Mouse (Mus musculus) MEL-GATA-1-ER (cell line): ENCODE results near the gene Pam.
A peak's percentile ranks its signal among the peaks of the same experiment; 100 is the strongest.

ENCODE experiments used
- DNase-seq: peaks from one replicate; pipeline ENCODE4 v3.0.0-alpha.2; 2012; ENCODE audit warnings: low read depth; ENCODE audit errors: extremely low read depth

Gene Pam

DNA sequence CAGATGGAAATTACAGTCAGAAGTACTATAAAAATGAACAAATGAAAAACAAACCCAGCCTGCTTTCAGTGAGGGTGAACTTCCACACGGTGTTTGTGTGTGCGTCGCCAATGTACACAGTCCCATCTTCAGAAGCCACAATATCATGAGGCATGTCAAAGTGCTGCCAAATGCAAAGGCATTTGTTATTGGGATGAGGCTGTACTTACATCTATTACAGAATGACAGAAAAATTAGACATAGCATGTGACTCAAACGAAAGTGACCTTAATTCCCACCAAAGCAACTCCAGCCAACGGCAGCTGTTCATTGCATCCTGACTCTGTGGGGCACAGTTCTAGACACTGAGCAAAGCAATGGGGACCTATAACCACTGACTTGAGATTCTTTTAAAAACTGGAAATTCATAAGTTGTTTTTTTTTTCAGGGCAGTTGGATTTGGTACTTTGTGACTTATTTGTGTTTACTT is 261.1 kb downstream of the Pam start:
- no peak for DNase-seq

DNA sequence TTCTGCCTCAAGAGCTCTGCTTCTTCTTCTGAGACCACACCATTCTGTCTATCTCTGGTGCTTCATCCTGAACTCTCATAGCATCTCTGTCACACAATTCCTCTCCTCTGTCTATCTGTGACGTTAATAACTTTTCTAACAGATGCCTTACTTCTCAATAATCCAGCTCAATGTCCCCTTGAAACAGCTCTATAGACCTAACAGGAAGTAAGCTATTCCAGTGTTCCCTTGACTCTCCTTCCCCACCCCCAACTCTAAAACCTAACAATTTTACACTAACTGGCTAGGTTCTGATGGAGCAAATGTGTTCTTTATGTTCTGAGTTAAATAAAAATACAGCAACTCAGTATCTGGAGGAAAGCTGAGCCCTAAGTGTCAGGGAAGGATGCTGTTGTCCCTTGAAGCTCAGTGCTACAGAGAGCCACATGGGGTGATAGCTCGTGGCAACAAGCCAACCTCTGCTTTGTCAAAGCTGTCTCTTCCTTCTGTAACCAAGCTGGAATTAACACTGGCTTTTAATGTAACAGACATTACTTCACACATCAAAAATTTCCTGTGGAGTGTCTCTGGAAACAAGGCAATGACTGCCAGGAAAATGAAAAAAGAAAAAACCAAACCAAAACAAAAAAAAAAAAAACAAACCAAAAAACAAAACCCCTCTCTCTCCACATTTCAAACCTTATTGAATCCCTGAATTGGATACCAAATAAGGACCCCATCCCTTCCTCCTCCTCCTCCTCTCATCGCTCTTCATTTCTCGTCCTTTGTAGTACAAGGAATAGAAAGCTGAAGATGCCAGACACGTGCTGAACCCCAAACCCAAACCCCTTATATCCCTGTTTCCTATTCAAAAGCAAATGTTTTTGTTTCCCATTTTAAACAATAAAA is 261.7 kb downstream of the Pam start:
- no peak for DNase-seq

DNA sequence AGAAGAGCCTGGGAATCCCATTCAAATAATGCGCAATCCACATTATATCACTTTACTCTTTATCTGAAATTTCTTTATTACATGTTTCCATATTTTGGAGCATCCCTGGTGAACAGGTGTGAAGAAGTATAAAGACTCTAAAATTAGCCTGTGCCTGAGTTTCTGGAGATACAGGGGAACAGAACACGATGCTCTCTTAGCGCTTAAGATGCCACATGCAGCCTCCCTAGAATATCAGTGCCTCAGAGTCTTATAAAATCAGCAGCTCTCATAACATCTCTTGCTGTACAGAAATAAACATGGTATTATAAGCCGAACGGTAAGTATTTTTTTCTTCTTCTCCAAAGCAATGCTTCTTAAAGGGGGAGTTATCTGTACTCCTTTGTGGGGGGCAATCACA is 267.4 kb downstream of the Pam start:
- DNase-seq: no peak

DNA sequence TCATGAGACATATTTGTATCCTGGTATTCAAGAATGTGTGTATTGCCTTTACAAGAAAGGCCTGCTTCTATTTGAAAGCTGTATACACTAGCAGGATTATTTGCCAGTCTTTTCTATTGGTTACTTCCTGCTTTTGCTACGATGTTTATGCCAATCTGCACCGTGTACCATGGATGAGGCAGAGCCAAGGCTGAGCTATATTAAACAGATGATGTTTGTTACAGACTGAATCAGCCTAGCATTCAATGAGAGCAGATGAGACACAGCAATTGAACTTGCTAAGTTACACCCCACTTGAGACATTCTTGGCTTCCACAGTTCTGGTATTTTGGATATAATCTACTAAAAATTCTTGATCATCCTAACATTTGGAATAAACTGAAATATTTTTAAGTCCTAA is 267.9 kb downstream of the Pam start:
- DNase-seq: no peak

DNA sequence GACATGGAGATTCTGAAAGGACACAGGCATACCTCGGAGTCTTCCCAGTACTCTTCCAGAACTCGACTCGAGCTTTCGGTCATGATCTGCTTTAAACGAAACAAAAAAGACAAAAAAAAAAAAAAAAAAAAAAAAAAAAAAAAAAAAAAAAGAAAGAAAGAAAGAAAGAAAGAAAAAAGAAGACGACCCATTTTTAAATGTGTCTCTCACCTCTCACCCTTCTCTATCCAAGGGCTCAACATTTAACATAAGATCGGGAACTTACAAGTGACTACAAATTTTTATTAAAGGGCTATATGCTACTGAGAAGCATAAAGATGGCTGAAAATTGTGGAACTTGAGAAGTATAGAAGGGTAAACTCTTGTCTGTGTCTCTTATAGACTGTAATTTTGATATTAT is 272.5 kb downstream of the Pam start:
- no peak for DNase-seq

DNA sequence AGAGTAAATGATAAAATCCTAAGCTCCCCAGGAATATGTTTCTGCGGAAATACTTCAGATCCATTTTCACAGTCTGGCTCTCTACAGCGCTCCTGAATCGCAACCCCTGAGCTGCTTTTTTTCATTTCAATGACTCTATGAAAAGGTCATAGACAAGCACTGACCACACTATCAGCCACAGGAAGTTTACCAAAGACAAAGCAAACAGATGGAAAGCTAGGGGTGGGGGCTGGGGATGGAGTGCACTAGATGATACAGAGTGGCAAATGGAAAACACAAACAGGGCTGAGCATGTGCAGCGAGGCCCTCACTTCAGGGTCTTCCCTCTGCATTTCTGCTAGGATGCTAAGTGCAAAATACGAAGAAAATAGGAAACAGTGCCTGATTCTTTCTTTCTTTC is 273.2 kb downstream of the Pam start:
- DNase-seq: no peak

DNA sequence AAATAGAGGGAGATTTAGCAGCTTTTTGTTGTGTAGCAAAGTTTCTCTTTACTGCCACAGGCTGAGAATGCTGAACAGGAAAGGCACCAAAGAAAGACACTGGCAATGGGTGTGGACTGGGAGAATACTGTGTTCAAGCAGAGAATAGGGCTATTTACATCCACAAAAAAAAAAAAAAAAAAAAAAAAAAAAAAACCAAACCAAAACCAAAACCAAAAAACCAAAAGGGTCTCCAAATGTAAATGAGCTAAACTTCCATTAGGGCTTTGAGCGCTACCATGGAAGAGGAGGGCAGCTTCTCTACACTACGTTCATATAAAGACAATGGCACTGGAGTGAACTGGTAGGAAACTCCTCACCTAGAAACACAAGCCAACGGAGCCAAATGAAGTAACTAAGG is 274.2 kb downstream of the Pam start:
- no peak for DNase-seq

DNA sequence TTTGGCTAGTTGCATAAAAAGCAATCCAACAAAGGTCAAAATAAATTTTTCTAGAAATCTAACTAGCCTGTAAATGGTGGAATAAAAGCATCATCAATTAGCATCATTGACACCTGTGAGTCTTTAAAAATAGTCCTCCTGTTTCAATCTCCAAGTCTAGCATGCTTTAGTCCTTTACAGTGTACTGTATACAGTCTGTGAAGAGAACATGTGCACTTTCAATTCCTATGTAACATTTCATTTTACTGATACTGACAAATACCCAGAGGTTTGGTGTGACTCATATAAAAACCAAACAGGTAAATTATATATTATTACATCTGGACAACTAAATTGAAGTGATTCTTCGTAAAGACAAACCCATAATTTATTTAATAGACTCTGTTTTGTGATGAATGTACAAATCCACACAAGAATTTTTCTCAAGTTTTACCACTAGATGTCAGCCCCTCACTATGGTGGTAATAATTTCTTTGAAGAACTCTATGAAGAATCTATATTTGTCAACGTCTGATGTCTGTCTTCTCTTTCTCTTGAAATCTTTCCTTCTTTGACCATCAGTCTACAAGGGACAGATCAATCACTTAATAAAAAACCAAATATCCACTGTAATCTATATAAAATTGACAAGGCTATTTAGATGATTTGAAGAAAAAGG is 286.1 kb downstream of the Pam start:
- DNase-seq: peak; percentile 16

DNA sequence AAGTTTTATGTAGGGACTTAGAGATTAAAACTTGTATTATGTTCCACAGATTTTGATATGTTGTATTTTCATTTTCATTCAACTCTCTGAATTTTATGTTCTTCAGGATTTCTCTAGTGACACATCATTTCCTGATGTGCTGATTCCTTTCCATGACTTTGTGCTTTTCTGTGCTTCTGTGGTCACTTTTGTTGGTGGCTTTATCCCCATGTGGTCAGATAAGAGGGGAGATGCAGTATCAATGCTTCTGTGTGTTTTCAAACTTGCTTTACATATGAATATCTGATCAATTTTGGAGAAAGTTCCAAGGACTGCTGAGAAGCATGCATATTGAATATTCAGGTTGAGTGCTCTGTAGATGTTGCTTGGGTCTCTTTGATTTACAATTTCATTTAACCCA is 290.9 kb downstream of the Pam start:
- no peak for DNase-seq

DNA sequence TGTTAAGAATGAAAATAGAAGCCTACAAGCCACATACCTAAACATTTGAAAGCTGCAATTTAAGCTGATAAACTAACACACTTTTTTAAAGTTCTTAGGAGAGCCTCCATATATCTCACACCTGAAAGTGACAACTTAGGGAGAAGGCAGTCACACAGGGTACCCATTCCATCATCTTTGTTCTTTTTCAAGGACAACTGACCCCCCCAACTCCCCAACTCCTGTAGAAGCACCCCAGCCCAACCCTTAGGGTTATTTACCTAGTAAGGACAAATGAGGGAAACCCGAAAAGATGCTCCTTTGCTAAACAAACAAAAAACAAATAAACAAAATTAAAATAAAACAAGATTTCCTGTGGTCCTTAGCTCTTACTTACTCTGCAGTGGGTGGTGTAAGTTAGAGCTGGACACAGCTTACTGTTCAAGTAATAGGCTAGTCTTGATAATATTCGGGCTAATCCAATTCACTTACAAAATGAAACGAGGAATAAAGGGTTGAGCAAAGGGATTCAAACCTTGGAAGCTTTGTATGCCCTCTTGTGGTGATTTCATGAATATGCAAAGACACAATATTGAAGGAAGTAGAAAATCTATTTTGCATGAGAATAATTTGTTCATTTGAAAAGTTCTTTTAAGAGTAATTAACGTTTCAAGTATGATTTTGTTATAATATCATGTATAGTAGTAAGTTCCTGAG is 293.1 kb downstream of the Pam start:
- peak; percentile 59 for DNase-seq

DNA sequence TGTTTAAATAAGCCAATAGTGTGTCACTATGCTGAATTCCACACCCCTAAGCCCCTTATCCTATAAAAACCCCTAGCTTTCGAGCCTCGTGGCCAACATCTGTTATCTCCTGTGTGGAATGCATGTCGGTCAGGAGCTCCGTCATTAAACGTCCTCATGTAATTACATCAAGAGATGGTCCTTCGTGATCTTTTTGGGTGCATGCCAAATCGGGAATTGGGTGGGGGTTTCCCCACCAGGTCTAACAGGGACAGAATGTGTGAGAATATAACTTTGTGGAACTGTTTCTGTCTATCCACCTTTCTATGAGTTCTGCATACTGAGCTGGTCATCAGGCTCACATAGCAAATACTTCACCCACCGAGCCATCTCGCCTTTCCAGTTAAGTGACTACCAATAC is 299.5 kb downstream of the Pam start:
- DNase-seq: no peak

DNA sequence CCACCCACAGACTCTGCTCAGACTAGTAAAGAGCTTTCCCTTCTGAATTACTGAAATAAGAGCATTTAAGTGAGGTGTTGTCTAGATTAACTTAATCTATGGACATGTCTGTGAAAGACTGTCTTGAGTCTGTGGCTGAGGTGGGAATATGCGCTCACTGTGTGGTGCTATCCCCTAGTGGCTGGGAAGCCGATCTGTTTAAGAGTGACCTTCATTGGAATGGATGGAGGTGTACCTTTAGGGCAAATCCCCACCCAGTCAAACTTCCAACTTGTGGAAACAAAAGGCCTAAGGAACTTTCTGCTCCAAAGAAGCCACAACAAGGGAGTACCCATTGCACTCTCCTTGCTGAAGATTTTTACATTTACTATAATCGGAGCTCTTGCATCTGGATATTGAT is 301.3 kb downstream of the Pam start:
- no peak for DNase-seq

DNA sequence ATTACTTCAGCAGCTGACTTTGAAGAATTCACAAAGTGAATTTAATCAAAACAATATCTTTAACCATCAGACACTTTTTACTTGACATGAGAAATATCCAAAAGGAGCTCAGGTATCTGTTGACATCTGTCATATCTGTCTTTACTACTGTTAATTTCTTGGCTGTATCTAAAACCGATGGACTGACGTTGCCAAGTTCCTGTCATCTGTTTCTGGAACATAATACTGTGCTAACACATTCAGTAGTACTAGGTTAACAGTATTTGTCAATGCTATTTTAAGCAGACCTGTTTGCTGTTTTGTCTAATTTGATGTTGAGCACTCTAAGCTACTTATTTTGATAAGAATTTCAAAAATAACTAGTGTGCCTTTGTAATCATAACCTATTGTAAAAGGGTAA is 307.0 kb downstream of the Pam start:
- no peak for DNase-seq

DNA sequence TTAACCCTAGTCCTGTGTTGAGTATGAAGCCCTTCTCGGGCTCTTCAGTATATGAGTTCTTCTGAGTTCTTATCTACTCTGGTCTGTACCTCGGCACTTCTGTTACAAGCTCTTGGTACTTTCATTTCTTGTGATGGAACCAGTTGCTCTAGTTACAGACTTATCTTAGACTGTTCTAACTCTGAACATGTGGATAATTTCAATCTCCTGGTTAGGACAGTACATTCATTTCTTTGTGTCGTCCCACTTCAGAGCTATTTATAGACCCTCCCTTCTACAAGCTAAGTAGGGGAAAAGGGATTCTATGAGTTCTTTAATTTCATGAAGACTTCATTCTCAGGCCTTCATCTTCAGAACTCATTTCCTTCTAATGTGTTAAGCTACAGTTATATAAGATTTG is 307.8 kb downstream of the Pam start:
- DNase-seq: no peak

DNA sequence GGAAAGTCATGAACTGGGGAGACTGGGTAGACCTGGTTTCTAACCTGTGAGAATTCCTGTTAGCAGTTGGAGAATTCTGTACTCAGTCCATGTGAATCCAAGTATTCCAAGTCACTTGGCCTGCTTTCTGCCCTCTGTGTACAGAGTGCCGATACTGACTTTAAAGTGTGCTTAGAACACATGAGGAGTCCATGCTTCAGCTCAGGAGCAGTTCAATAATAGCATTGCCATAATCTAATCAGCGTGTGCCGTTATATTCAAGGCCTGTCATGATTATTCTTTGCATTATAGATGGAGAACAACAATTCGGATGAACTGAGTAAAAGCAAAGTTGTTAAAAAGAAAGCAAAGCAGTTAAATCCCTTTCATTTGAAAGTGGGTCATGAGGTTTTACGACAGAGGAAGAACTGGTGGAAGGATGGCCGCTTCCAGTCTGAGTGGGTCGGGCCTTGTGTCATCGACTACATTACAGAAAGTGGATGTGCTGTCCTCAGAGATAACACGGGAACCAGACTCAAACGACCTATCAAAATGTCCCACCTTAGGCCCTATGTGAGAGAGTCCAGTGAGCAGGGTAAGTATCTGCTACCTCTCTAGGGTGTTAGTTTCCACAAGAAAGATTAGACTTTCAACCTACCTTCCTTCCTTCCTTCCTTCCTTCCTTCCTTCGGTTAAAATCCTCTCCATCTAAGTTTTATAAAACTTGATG is 309.6 kb downstream of the Pam start:
- DNase-seq: no peak

DNA sequence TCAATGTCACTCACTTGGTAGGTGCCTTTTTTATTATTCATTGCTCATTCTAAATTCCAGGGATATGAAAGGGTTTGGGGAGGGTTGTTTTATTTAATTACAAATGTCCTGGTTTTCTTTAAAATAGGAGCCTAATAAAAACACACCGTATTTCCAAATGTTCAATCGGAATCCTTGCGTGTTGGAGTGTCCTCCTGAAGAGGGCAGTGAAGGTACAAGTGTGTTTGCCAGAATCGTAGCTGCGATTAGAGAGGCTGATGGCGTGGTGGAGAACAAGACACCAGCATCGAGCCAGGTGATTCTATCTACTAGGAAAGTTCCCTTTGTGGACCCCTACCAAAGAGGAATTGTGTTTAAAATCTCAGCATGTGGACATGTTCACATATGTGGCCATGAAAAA is 310.5 kb downstream of the Pam start:
- DNase-seq: no peak

DNA sequence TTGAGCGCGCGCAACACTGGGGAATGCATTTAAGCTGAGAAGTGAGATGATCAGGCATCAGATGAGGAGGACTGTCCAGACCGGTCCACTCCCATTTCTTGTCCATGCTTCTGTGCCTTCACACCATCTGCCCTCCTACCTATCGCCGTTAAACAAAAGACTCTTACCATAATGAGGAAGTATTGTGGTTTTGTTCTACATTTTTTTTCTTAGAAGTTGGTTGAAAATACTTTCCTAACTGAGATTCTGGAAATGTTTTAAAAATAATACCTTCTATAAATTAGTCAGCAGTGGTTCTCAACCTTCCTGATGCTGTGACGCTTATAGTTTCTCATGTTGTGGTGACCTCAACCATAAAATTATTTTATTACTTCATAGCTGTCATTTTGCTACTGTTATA is 313.8 kb downstream of the Pam start:
- peak; percentile 84 for DNase-seq

DNA sequence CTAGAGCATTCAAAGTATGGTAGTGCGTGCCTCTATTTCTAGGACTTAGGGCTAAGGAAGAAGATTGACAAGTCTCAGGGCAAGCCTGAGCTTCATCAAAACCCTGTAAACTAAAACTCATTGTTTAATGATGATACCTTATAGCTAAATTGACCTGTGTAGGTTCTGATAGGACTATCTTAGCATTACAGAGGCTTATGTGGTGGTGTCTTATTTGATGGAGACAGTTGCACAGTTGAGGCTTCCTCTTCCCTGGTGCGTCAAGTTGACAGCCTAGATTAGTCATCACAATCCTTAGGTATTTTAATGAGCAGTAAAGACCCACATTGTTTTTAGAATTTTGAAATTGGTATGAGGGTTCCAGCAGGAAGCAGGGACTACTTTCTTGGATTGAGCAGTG is 321.5 kb downstream of the Pam start:
- peak; percentile 80 for DNase-seq

DNA sequence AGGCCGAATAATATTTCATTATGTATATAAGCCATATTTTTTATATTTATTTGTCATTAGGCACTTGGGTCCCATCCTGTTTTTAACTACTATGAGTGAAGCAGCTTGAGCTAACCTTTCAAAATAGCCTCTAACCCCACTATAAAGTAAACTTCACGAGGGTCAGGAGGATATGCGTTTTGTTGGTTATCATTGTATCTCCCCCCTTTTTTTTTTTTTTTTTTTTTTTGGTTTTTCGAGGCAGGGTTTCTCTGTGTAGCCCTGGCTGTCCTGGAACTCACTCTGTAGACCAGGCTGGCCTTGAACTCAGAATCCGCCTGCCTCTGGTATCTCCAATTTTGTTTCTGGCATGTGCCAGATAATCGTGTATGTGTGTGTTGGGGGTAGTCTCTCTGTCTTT is 322.1 kb downstream of the Pam start:
- DNase-seq: no peak

DNA sequence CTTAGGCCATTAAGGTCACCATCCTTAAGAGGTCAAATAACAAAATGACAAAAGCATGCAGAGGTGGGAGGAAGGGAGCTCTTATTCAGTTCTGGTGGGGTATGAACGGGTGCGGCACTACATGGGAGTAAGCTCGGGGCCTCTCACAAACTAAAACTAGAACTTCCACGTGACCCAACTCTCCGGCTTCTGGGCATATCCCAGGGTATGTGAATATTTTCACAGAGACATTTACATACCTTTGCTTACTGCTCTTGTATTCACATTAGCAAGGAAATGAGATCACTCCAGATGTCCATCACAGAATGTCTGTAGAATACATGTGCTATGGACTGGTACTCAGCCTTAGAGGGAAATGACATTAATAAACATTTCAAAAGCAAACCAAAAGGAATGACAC is 323.7 kb downstream of the Pam start:
- no peak for DNase-seq

DNA sequence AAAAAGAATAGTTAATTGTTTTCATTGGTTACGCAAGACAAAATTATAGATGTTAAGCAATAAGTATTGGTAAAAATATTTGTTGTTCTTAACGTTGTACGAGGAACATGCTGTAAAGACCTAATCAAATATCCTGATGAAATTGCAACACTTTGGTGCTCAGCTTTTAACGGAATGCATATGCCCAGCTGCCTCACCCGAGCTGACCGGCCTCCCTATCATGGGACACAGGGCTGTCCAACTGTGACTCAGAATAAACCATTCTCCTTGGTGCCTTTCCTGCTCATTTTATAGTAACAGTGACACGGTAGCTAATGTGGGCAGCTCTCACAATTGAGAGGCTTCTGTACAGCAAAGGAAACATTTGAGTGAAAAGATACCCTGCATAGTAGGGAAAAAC is 324.3 kb downstream of the Pam start:
- DNase-seq: peak; percentile 53
